Mouse (Mus musculus) spleen, adult 2 months (tissue): ENCODE results near the gene Lfng. TPM values are rescaled to one million over a fixed set of nuclear protein-coding genes. Genes with fewer than 3 reads are reported as not detected.

Experiments used
- DNase-seq, 2 experiments: peaks; one replicate each; pipeline versions ENCODE4 v3.0.0 to v3.0.0-alpha.2; 2012 to 2021; ENCODE audit warnings: low spot score in 2 of 2, low read depth in 1 of 2
- H3K27ac ChIP-seq: fragments of 200-500 bp; 2 replicates; pipeline ENCODE4 v1.5.1; 2012; ENCODE audit warnings: low read length, inconsistent platforms; ENCODE audit not compliant: insufficient read depth
- H3K27me3 ChIP-seq: fragments of 200-500 bp; 2 replicates; pipeline ENCODE4 v1.6.1; 2012; ENCODE audit warnings: mild to moderate bottlenecking, moderate library complexity, low read length, inconsistent platforms; ENCODE audit not compliant: control insufficient read depth, insufficient read depth
- H3K36me3 ChIP-seq: fragments of 200-500 bp; 2 replicates; pipeline ENCODE4 v1.6.1; 2012; ENCODE audit warnings: mild to moderate bottlenecking, low read length, inconsistent platforms; ENCODE audit not compliant: control insufficient read depth, insufficient read depth
- H3K4me1 ChIP-seq: fragments of 200-500 bp; 2 replicates; pipeline ENCODE4 v1.6.1; 2011; ENCODE audit warnings: inconsistent platforms; ENCODE audit not compliant: control insufficient read depth, insufficient read depth, insufficient read length
- H3K4me3 ChIP-seq: fragments of 200-500 bp; 2 replicates; pipeline ENCODE4 v1.5.1; 2011; ENCODE audit warnings: mild to moderate bottlenecking, inconsistent platforms; ENCODE audit not compliant: insufficient read depth, insufficient read length; ENCODE audit errors: extremely low read depth
- CTCF ChIP-seq: fragments of 200-500 bp; IDR thresholded peaks from 2 replicates; pipeline ENCODE4 v1.5.1; 2011; ENCODE audit warnings: mild to moderate bottlenecking, inconsistent platforms; ENCODE audit not compliant: insufficient read depth, insufficient read length, insufficient replicate concordance; ENCODE audit errors: extremely low read depth
- POLR2A ChIP-seq: fragments of 200-500 bp; IDR thresholded peaks from 2 replicates; pipeline ENCODE4 v1.6.1; 2011; ENCODE audit warnings: low read depth, low read length, inconsistent platforms
- whole genome bisulfite sequencing: fragments of 180-500 bp; shearing (Covaris S2); methylation state at CpG from one replicate; pipeline ENCODE4 v1.1.7; 2018; 5-methylcytosine and 5-hydroxymethylcytosine counted together
- polyA plus RNA-seq: library from polyadenylated mRNA; depleted of rRNA; stranded (reverse); fragments of >200 nt; gene quantifications from 2 replicates; pipeline ENCODE4 v1.2.3, GENCODE M21; 2012

Gene Lfng
- polyA plus RNA-seq, 1 experiment: 165 TPM

DNA sequence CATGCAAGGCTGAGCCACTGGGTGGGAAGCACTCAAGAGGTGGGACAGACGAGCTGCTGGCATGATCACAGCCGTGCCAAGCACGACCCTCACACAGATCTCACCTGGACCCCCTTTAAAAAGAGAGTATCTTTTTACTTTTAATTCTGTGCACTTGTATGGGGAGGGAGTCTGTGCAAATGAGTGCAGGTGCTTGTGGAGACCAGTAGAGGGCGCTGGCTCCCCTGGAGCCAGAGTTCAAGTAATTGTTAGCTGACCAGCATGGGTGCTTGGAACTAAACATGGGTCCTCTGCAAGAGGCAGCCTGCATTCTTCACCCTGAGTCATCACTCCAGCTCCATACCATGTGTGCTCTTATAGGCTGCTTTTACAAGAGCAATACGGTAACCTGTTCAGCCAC lies 20.5 kb downstream of the Lfng start:
- H3K4me3 ChIP-seq: no peak overlapping the region
- H3K36me3 ChIP-seq: peaks cover 40% of the 10 kb centered on the region
- WGBS: 96% methylated on average over 5 of the region's 5 CpGs
- no peak overlapping the region for H3K27ac ChIP-seq
- H3K27me3 ChIP-seq: no peaks in the 10 kb centered on the region
- no peak for TF ChIP-seq POLR2A
- TF ChIP-seq CTCF: no peak
- DNase-seq: no peak
- H3K4me1 ChIP-seq: no peaks in the 10 kb centered on the region

GRCm38 (mm10) chr5:140628995-140629394 lies 21.9 kb downstream of the Lfng start:
- WGBS: 87% methylated on average over 9 of the region's 9 CpGs
- DNase-seq: no peak
- H3K27ac ChIP-seq: no peak overlapping the region
- peaks cover 37% of the 10 kb centered on the region for H3K36me3 ChIP-seq
- H3K4me3 ChIP-seq: no peak overlapping the region
- H3K27me3 ChIP-seq: no peaks in the 10 kb centered on the region
- TF ChIP-seq CTCF (peak; percentile 51; the same call in 1 of the 2 replicates), POLR2A (no peak)
- H3K4me1 ChIP-seq: no peaks in the 10 kb centered on the region

GRCm38 (mm10) chr5:140633432-140633831 lies 26.3 kb downstream of the Lfng start:
- 96% methylated on average over 7 of the region's 7 CpGs for WGBS
- Histone ChIP-seq H3K4me3 (no peak overlapping the region), H3K4me1 (peaks cover 15% of the 10 kb centered on the region; the same call in 1 of the 2 replicates), H3K27me3 (no peaks in the 10 kb centered on the region), H3K27ac (no peak overlapping the region), H3K36me3 (peaks cover 26% of the 10 kb centered on the region)
- DNase-seq: no peak
- TF ChIP-seq POLR2A (no peak), CTCF (no peak)

DNA sequence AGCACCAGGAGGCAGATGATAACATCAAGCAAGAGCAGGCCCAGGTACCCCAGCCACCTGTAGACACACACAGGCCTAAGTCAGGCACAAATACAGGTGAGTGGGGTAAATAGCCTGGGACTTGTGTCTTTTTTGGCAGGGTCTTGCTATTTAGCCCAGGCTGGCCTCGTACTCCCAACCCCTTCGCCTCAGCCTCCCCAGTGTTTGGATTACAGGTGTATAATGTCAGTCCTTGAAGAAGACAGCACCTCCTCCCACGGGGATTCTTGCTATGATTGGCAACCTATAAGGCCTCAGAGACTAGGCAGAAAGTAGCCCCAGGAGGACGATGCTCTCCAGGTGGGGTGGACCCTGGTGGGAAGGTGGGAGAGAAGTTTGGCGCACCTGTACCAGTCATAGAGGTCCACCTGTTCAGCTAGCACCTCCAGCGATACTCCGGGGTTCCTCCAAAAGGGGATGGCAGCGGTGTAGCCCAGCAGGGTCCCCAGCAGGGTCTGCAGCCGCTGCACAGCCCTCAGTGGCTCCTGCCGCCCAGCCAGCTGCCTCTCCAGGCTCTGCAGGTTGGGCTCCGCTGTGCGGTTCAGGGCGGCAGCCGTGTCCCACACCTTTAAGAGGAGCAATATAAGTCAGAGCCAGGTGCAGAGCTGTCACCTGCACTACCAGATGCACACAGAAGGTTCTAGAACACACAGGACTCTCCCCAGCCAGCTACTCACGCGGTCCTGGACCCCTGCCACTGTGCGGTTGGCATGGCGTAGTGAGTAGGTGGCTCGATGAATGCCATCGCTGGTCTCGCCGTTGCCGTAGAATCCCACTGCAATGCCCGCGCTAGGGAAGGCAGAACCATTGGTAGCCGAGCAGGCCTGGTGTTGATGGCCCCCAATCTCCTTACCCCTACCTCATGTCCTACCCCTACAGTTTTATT lies 27.9 kb downstream of the Lfng start:
- no peak for DNase-seq
- Histone ChIP-seq H3K4me3 (no peak overlapping the region), H3K27ac (no peak overlapping the region), H3K4me1 (peaks cover 15% of the 10 kb centered on the region; the same call in 1 of the 2 replicates), H3K27me3 (no peaks in the 10 kb centered on the region), H3K36me3 (peaks cover 22% of the 10 kb centered on the region)
- no peak for TF ChIP-seq CTCF
- WGBS: 97% methylated on average over 26 of the region's 26 CpGs

DNA sequence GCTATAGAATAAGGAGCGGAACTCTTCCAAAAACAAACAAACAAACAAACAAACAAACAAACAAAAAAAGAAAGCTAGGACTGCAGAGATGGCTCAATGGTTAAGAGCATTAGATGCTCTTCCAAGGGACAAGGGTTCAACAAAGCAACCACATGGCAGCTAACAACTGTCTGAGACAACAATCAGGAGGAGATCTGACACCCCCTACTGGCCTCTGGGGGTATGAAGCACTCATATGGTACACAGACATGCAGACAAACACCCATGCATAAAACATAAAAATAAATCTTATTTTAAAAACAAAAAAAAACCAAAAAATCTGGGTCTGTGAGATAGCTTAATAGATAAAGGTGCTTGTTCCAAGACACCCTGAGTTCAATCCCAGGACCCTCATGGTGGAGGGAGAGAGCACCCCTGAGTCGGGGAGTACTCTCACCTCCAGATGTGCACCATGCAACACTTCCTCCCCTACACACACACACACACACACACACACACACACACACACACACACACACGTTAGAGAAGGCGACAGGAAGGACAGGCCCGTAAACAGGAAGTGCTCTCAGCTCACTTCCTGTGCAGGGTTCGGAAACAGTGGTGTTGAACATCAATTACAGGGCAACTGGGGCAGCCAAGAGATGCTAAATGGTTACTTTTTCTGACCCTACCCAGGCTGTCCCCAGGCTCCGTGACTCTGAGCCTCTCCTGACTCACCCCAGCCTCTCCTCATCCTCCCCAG lies 29.4 kb downstream of the Lfng start:
- peak; percentile 58 for DNase-seq
- Histone ChIP-seq H3K27me3 (no peaks in the 10 kb centered on the region), H3K27ac (peak overlapping the region; percentile 93), H3K36me3 (peaks cover 16% of the 10 kb centered on the region), H3K4me1 (peaks cover 24% of the 10 kb centered on the region), H3K4me3 (no peak overlapping the region)
- TF ChIP-seq POLR2A: no peak
- no peak for TF ChIP-seq CTCF
- 31% methylated on average over 7 of the region's 7 CpGs for WGBS

DNA sequence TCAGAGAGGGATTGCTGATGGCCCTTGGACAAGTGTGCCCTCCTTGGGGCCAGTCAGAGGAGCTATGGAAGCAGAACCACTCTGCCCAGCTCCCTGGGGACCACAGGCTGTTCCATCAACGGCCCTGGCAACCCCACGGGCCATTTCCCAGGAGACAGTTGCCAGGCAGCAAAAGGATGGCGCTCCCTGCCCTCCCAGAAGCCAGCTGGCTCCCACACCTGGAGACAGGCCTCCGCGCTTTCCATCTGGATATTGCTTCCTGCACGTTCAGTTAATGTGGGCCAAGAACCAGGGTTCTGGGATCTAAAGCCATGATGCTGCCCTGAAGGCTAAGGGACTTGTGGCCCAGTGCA lies 29.9 kb downstream of the Lfng start:
- 50% methylated on average over 6 of the region's 6 CpGs for WGBS
- DNase-seq: no peak
- no peaks in the 10 kb centered on the region for H3K27me3 ChIP-seq
- TF ChIP-seq CTCF (no peak), POLR2A (no peak)
- peaks cover 16% of the 10 kb centered on the region for H3K36me3 ChIP-seq
- H3K4me3 ChIP-seq: no peak overlapping the region
- peak overlapping the region; percentile 93 for H3K27ac ChIP-seq
- peaks cover 29% of the 10 kb centered on the region for H3K4me1 ChIP-seq

DNA sequence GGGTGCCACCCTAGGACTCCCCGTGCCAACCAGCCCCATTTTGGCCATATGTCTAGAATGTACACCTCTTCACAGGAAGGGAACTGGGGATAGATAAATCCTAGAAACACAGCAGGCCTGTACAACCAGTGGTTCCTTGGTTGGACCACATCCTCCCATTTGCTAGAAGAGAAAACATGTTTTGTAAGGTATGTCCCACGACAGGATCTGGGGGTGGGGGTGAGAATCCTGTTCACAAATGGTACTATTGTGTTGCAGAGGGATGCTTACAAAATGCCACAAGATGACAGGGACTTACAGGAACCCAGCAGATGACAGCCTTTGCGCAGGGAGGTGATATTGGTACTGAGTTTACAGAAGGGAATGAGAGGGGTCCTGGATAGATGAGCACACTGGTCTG lies 30.9 kb downstream of the Lfng start:
- H3K27ac ChIP-seq: peak overlapping the region; percentile 93
- peaks cover 14% of the 10 kb centered on the region for H3K36me3 ChIP-seq
- no peak for DNase-seq

More for the DNA sequence above, 30.9 kb downstream of the Lfng start:
- 61% methylated on average over 3 of the region's 3 CpGs for WGBS
- Histone ChIP-seq H3K4me3 (no peak overlapping the region), H3K27me3 (no peaks in the 10 kb centered on the region), H3K4me1 (peaks cover 38% of the 10 kb centered on the region)
- TF ChIP-seq POLR2A (no peak), CTCF (no peak)
